Mouse (Mus musculus): ENCODE measurements around the gene Dhrs4. TPM values are rescaled to one million over a fixed set of nuclear protein-coding genes. Genes with fewer than 3 reads are reported as not detected.

Gene Dhrs4
- total and polyA plus RNA-seq, 3 experiments = 22.7 to 34.2 TPM; not detected in 1

GRCm38 (mm10) chr14:55505612-55506011, 27.1 kb downstream of the Dhrs4 start:
- Histone ChIP-seq H3K79me2 (ENCODE audit: control insufficient read depth, insufficient read depth, low read length, poor library complexity) (no peaks in the 10 kb centered on the region), H3K27ac (ENCODE audit: control insufficient read depth, low read depth, low read length) (no peak overlapping the region), H3K36me3 (ENCODE audit: control insufficient read depth in 1 of 2, insufficient read depth in 2 of 2, low read length in 2 of 2) (no peaks in the 10 kb centered on the region), H3K27me3 (ENCODE audit: control insufficient read depth in 1 of 2, insufficient read depth in 2 of 2, low read length in 2 of 2) (peaks cover 2 to 6% of the 10 kb centered on the region in 2 experiments; a peak in 3 of 4 replicates), H3K9me3 (replicated peaks; ENCODE audit: insufficient read depth, low read length) (no peaks in the 10 kb centered on the region), H3K4me3 (ENCODE audit: control insufficient read depth in 1 of 2, insufficient read depth in 1 of 2, low read depth in 2 of 2, low read length in 2 of 2) (no peak overlapping the region), H3K9ac (ENCODE audit: control insufficient read depth, low read depth, low read length, poor library complexity, severe bottlenecking) (no peak overlapping the region), H3K4me1 (ENCODE audit: control insufficient read depth in 1 of 2, insufficient read depth in 2 of 2, low read length in 2 of 2) (no peaks in the 10 kb centered on the region)
- TF ChIP-seq CHD2 (IDR thresholded peaks at IDR 0.05; ENCODE audit: low read length) (no peak), ELF1 (IDR thresholded peaks at IDR 0.05; ENCODE audit: low read depth, low read length) (no peak), NRF1 (IDR thresholded peaks at IDR 0.05; ENCODE audit: insufficient read depth, low read depth, low read length, poor library complexity, severe bottlenecking) (no peak), TBP (IDR thresholded peaks at IDR 0.05; ENCODE audit: low read depth, low read length) (no peak), ZNF384 (IDR thresholded peaks at IDR 0.05; ENCODE audit: low read depth, low read length) (no peak), GABPA (IDR thresholded peaks at IDR 0.05; ENCODE audit: low read depth, low read length) (no peak), TCF12 (IDR thresholded peaks at IDR 0.05; ENCODE audit: low read depth, low read length) (no peak), SIN3A (IDR thresholded peaks at IDR 0.05; ENCODE audit: low read length) (no peak), UBTF (IDR thresholded peaks at IDR 0.05; ENCODE audit: borderline replicate concordance, insufficient read depth, low read depth, low read length) (no peak), MAFK (IDR thresholded peaks at IDR 0.05; ENCODE audit: borderline replicate concordance, low read depth, low read length) (no peak), ZC3H11A (IDR thresholded peaks at IDR 0.05; ENCODE audit: low read depth, low read length) (no peak), E2F4 (IDR thresholded peaks at IDR 0.05; ENCODE audit: borderline replicate concordance, low read depth, low read length) (no peak), GATA1 (IDR thresholded peaks at IDR 0.05; ENCODE audit: low read depth, low read length) (no peak), MAZ (IDR thresholded peaks at IDR 0.05; ENCODE audit: low read depth, low read length) (no peak), BHLHE40 (IDR thresholded peaks at IDR 0.05; ENCODE audit: borderline replicate concordance, low read depth, low read length) (no peak)
- DNase-seq (ENCODE audit: low read depth, low spot score) = no peak

DNA sequence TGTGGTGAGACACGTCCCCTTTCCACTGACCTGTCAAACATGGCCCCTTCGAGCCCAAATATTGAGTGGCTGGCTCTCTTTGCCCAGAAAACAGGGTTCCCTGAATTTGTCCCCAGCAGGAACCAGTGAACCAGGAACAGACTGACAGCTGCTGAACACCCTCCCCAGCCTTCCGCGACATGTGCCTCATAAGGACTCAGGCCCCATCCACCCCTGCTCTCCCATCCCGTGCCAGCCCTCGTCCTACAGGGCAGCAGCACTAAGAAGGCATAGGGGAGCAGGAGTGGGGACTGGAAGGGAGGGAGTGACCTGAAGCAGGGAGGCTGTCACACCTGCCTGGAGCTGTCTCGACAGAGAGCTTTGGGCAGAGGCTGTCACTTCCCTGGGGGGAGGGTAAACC, 29.2 kb downstream of the Dhrs4 start:
- H3K4me3 ChIP-seq (ENCODE audit: control insufficient read depth in 1 of 2, insufficient read depth in 1 of 2, low read depth in 2 of 2, low read length in 2 of 2) = no peak overlapping the region

More for the DNA sequence above, 29.2 kb downstream of the Dhrs4 start:
- Histone ChIP-seq H3K9ac (ENCODE audit: control insufficient read depth, low read depth, low read length, poor library complexity, severe bottlenecking) (no peak overlapping the region), H3K27me3 (ENCODE audit: control insufficient read depth in 1 of 2, insufficient read depth in 2 of 2, low read length in 2 of 2) (peaks cover 2 to 21% of the 10 kb centered on the region in 2 experiments; a peak in 3 of 4 replicates), H3K9me3 (replicated peaks; ENCODE audit: insufficient read depth, low read length) (no peaks in the 10 kb centered on the region), H3K27ac (ENCODE audit: control insufficient read depth, low read depth, low read length) (no peak overlapping the region), H3K4me1 (ENCODE audit: control insufficient read depth in 1 of 2, insufficient read depth in 2 of 2, low read length in 2 of 2) (no peaks in the 10 kb centered on the region), H3K36me3 (ENCODE audit: control insufficient read depth in 1 of 2, insufficient read depth in 2 of 2, low read length in 2 of 2) (no peaks in the 10 kb centered on the region), H3K79me2 (ENCODE audit: control insufficient read depth, insufficient read depth, low read length, poor library complexity) (no peaks in the 10 kb centered on the region)
- DNase-seq (ENCODE audit: low read depth, low spot score) = no peak
- TF ChIP-seq NELFE (IDR thresholded peaks at IDR 0.05; ENCODE audit: low read depth, low read length) (no peak), ZNF384 (IDR thresholded peaks at IDR 0.05; ENCODE audit: low read depth, low read length) (no peak), CHD2 (IDR thresholded peaks at IDR 0.05; ENCODE audit: low read length) (no peak), TCF12 (IDR thresholded peaks at IDR 0.05; ENCODE audit: low read depth, low read length) (no peak), SMC3 (IDR thresholded peaks at IDR 0.05; ENCODE audit: low read depth, low read length) (no peak), GATA1 (IDR thresholded peaks at IDR 0.05; ENCODE audit: low read depth, low read length) (no peak), MAX (IDR thresholded peaks at IDR 0.05; ENCODE audit: low read length) (no peak), RAD21 (IDR thresholded peaks at IDR 0.05; ENCODE audit: low read depth, low read length) (no peak), EP300 (IDR thresholded peaks at IDR 0.05; ENCODE audit: low read depth in 1 of 2, low read length in 2 of 2) (no peak), USF2 (IDR thresholded peaks at IDR 0.05; ENCODE audit: borderline replicate concordance in 1 of 2, insufficient read depth in 1 of 2, low read depth in 1 of 2, low read length in 2 of 2) (no peak), GABPA (IDR thresholded peaks at IDR 0.05; ENCODE audit: low read depth, low read length) (no peak), POLR2AphosphoS2 (IDR thresholded peaks at IDR 0.05; ENCODE audit: low read length) (no peak), MEF2A (IDR thresholded peaks at IDR 0.05; ENCODE audit: extremely low read depth, insufficient replicate concordance, low read depth, low read length, poor library complexity, severe bottlenecking) (no peak)

All from MEL (cell line).